Mouse (Mus musculus) hindbrain, postnatal 0 days (tissue): ENCODE results near the gene Tmem8. TPM values are rescaled to one million over a fixed set of nuclear protein-coding genes. Genes with fewer than 3 reads are reported as not detected.
"Not testable (repeated sequence)": the region's sequence is repeated elsewhere in the genome, so short reads cannot be mapped to it uniquely, and the experiment has no call there.

Experiments
- ATAC-seq: fragments of 200-750 bp; cut with Nextera tagmentation; 2 replicates; pipeline ENCODE4 v1.8.0; 2017; ENCODE audit warnings: mild to moderate bottlenecking, moderate TSS enrichment, moderate library complexity
- DNase-seq: peaks from one replicate; pipeline ENCODE4 v3.0.0-alpha.2; 2015; ENCODE audit warnings: low spot score
- H3K27ac ChIP-seq: fragments of 300-500 bp; sonication (generic); 2 replicates; pipeline ENCODE4 v1.5.1; 2014; ENCODE audit warnings: mild to moderate bottlenecking
- H3K27me3 ChIP-seq: fragments of 300-500 bp; sonication (generic); 2 replicates; pipeline ENCODE4 v1.6.1; 2014; ENCODE audit warnings: low read length, mixed read lengths; ENCODE audit not compliant: insufficient read depth
- H3K36me3 ChIP-seq: fragments of 300-500 bp; sonication (generic); 2 replicates; pipeline ENCODE4 v1.6.1; 2014; ENCODE audit warnings: low read length, mixed read lengths; ENCODE audit not compliant: insufficient read depth
- H3K4me1 ChIP-seq: fragments of 300-500 bp; sonication (generic); 2 replicates; pipeline ENCODE4 v1.6.1; 2014; ENCODE audit warnings: antibody characterized with exemption, low read length, mixed read lengths; ENCODE audit not compliant: insufficient read depth
- H3K4me2 ChIP-seq: fragments of 300-500 bp; sonication (generic); 2 replicates; pipeline ENCODE4 v1.6.1; 2014; ENCODE audit warnings: low read depth, mild to moderate bottlenecking, low read length, moderate library complexity, mixed read lengths
- H3K4me3 ChIP-seq: fragments of 300-500 bp; sonication (generic); 2 replicates; pipeline ENCODE4 v1.5.1; 2014; ENCODE audit warnings: low read length
- H3K9ac ChIP-seq: fragments of 300-500 bp; sonication (generic); replicated peaks from 2 replicates; pipeline ENCODE4 v1.6.1; 2014; ENCODE audit warnings: mild to moderate bottlenecking, low read length, moderate library complexity, mixed read lengths
- H3K9me3 ChIP-seq: fragments of 300-500 bp; sonication (generic); 2 replicates; pipeline ENCODE4 v1.6.1; 2016; ENCODE audit warnings: low read length, mixed read lengths
- CTCF ChIP-seq: IDR thresholded peaks from 2 replicates; pipeline ENCODE4 v1.5.1; 2016; ENCODE audit warnings: antibody characterized with exemption, control low read depth, low read depth
- WGBS: fragments of 180-500 bp; shearing (Covaris S2); extraction: QIAGEN DNeasy Blood & Tissue Kit; methylation state at CpG from one replicate; pipeline ENCODE4 v1.1.7; 2014; 5-methylcytosine and 5-hydroxymethylcytosine counted together
- polyA plus RNA-seq: library from polyadenylated mRNA; unstranded; fragments of >200 nt; fragmentation: Nextera tagmentation; extraction: Ambion mirVana; gene quantifications from 2 replicates; pipeline ENCODE4 v1.2.1, GENCODE M21; 2015
- total RNA-seq: library from RNA; depleted of rRNA; stranded (reverse); fragments of >200 nt; gene quantifications from 2 replicates; pipeline ENCODE4 v1.2.3, GENCODE M21; 2014

Tmem8 gene
- total and polyA plus RNA-seq, 2 experiments from 2014 or later: 3.8 to 11.8 TPM

DNA sequence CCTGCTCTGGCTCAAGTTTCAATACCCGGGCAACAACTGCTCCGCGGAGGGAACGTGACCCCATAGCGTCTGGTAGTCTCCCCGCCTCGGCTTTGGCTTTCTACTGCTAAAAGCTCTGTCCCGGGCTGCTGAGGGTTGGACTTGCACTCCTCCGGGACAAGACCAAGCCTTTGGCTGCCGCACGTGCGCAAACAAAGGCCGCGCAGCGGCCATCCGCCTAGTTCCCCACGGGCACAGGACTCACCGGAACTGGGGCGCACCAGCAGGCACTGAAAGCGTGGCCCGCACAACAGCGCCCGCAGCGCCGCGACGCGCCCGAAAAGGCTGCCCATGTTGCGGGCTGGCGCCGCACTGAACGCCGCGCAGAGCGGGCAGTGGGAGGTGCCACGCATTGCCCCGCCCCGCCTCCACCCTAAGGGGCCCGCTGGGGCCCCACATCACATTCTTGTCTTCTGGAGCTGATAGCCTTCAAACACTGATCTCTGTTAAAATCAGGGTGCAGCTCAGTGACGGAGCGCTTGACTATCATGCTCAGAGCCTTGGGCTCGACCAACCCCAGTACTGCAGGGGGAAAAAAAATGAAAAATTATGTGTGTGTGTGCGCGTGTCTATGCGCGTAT is 17.9 kb upstream of the Tmem8 start, which contains the start of gene Nme4:
Gene Nme4 (minus strand): TSS at position 482 of the 620 bp plus-strand sequence.
- Histone ChIP-seq H3K4me3 (peak within 1 kb of the TSS; percentile 58), H3K36me3 (no peaks in the 10 kb centered on the region), H3K4me2 (peak within 1 kb of the TSS; percentile 77), H3K27ac (0 out of 2 replicates have a peak within 1 kb of the TSS, but pooled peaks have one; percentile 11), H3K27me3 (no peaks in the 10 kb centered on the region), H3K9me3 (no peaks in the 10 kb centered on the region), H3K9ac (peak within 1 kb of the TSS; percentile 61), H3K4me1 (no peaks in the 10 kb centered on the region)
- DNase-seq: peak; percentile 70
- 3% methylated on average over 47 of the region's 47 CpGs for WGBS
- no peak for TF ChIP-seq CTCF
- peak; percentile 64 for ATAC-seq

GRCm38 (mm10) chr17:26098461-26098860 is 14.6 kb upstream of the Tmem8 start:
- no peak for ATAC-seq
- no peak overlapping the region for H3K9ac ChIP-seq
- no peak overlapping the region for H3K27ac ChIP-seq
- 94% methylated on average over 7 of the region's 7 CpGs for WGBS
- no peaks in the 10 kb centered on the region for H3K9me3 ChIP-seq
- no peak overlapping the region for H3K4me3 ChIP-seq
- DNase-seq: no peak
- no peak for TF ChIP-seq CTCF
- no peaks in the 10 kb centered on the region for H3K4me1 ChIP-seq
- no peak overlapping the region for H3K4me2 ChIP-seq
- H3K36me3 ChIP-seq: no peaks in the 10 kb centered on the region
- no peaks in the 10 kb centered on the region for H3K27me3 ChIP-seq

GRCm38 (mm10) chr17:26099316-26099715 is 13.8 kb upstream of the Tmem8 start:
- not testable (repeated sequence) for ATAC-seq, H3K4me1 ChIP-seq, H3K27me3 ChIP-seq, H3K4me2 ChIP-seq, H3K27ac ChIP-seq, H3K9ac ChIP-seq, H3K9me3 ChIP-seq, H3K4me3 ChIP-seq, H3K36me3 ChIP-seq
- 61% methylated on average over 3 of the region's 3 CpGs for WGBS
- TF ChIP-seq CTCF: peak; percentile 49
- peak; percentile 33 for DNase-seq

- H3K4me3 ChIP-seq: no peak overlapping the region
- no peak overlapping the region for H3K9ac ChIP-seq
- H3K9me3 ChIP-seq: no peaks in the 10 kb centered on the region
- H3K27ac ChIP-seq: no peak overlapping the region
- WGBS: 41% methylated on average over 2 of the region's 2 CpGs
- no peak for TF ChIP-seq CTCF
- no peak for ATAC-seq
- no peaks in the 10 kb centered on the region for H3K36me3 ChIP-seq
- H3K4me1 ChIP-seq: no peaks in the 10 kb centered on the region
- no peak for DNase-seq
- no peaks in the 10 kb centered on the region for H3K27me3 ChIP-seq
- H3K4me2 ChIP-seq: no peak overlapping the region
These were observed 12.9 kb upstream of the Tmem8 start for GRCm38 (mm10) chr17:26100166-26100565.

GRCm38 (mm10) chr17:26101478-26101877 is 11.6 kb upstream of the Tmem8 start:
- Histone ChIP-seq H3K4me2 (no peak overlapping the region), H3K9me3 (no peaks in the 10 kb centered on the region), H3K4me1 (no peaks in the 10 kb centered on the region), H3K36me3 (no peaks in the 10 kb centered on the region), H3K27me3 (no peaks in the 10 kb centered on the region), H3K4me3 (no peak overlapping the region), H3K27ac (no peak overlapping the region), H3K9ac (no peak overlapping the region)
- 32% methylated on average over 4 of the region's 4 CpGs for WGBS
- TF ChIP-seq CTCF: no peak
- ATAC-seq: no peak
- no peak for DNase-seq

- 69% methylated on average over 4 of the region's 4 CpGs for WGBS
- DNase-seq: no peak
These were observed 7.5 kb upstream of the Tmem8 start for GRCm38 (mm10) chr17:26105619-26106018.

DNA sequence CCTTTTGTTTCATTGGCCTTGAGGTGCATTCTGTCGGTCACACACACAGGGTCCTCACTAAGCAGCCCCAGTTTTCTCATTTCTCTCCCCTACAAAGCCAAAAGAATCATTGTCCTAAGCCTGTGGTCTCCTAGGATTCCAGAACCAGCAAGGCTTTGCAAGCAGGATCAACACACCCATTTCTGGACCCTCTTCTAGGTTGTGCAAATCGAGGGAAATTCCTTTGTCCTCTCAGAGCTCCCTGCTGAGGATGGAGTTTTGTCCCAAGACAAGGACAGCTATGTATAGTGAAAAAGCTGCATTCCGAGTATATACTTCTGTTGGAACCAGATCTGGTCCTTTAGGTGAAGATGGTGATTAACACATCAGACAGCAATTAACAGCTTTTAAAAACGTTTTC is 2.9 kb upstream of the Tmem8 start:
- H3K36me3 ChIP-seq: no peaks in the 10 kb centered on the region
- no peaks in the 10 kb centered on the region for H3K9me3 ChIP-seq
- H3K27me3 ChIP-seq: 0 out of 2 replicates have a peak, but pooled peaks cover 7% of the 10 kb centered on the region
- no peaks in the 10 kb centered on the region for H3K4me1 ChIP-seq
- H3K9ac ChIP-seq: no peak overlapping the region
- no peak overlapping the region for H3K4me2 ChIP-seq
- 22% methylated on average over 4 of the region's 4 CpGs for WGBS
- TF ChIP-seq CTCF: no peak
- ATAC-seq: no peak
- H3K4me3 ChIP-seq: no peak overlapping the region
- H3K27ac ChIP-seq: no peak overlapping the region
- no peak for DNase-seq

More at GRCm38 (mm10) chr17:26105619-26106018, 7.5 kb upstream of the Tmem8 start:
- no peak overlapping the region for H3K9ac ChIP-seq
- no peak overlapping the region for H3K27ac ChIP-seq
- no peak overlapping the region for H3K4me3 ChIP-seq
- H3K27me3 ChIP-seq: no peaks in the 10 kb centered on the region
- TF ChIP-seq CTCF: no peak
- no peak overlapping the region for H3K4me2 ChIP-seq
- no peaks in the 10 kb centered on the region for H3K36me3 ChIP-seq
- ATAC-seq: no peak
- H3K9me3 ChIP-seq: no peaks in the 10 kb centered on the region
- no peaks in the 10 kb centered on the region for H3K4me1 ChIP-seq
